Mouse (Mus musculus): ENCODE measurements at regions not wholly inside any gene's neighbourhood (a gene's known extent, or its start where the extent isn't known, plus 50 kb on each side); places are given as distances from the start of the nearest gene placed in this dataset.
A peak's percentile ranks its signal among the peaks of the same experiment; 100 is the strongest.
"Not testable (repeated sequence)": the region's sequence is repeated elsewhere in the genome, so short reads cannot be mapped to it uniquely, and the experiment has no call there.

DNA sequence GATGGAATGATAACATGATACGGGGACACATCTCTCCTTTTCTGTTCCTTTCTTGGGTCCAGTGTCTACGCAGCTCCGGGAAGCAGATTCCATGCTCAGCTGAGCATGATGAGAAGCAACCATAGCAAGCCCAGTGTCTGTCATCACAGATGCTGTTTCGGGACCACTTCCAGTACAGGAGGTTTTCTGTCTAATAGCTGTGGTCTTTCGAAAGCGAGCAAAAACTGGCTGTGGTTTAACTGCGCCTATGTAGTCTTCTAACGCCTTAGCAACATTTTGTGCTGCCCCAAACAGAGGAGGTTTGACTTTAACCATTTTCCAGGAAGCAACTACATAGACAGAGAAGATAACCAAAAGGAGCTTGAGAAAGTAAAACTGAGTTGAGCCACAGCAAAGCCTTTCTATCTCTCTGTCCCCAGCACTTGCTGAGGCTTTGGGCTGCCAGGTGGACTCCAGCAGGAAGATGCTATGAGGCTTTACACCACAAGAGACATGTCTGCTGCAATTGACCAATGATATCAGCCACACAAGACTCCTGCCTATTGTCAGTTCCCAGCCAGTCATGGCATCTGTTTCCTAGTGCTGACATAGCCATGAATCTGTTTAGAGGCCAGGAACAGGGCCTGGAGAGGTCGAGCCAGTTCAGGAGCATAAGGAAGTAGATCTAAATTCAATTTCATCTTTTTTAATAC, 95.1 kb downstream of the Stard3nl start:
- 57% methylated on average over 9 of the region's 9 CpGs for whole genome bisulfite sequencing (ENCODE audit: insufficient replicate concordance)
- not testable (repeated sequence) for H3K4me2 ChIP-seq (ENCODE audit: low read depth, low read length); H3K36me3 ChIP-seq (ENCODE audit: control insufficient read depth, insufficient read depth); H3K9ac ChIP-seq (ENCODE audit: low read depth, low read length); H3K4me3 ChIP-seq (ENCODE audit: low read depth, low read length); H3K27ac ChIP-seq (ENCODE audit: low read length); H3K9me3 ChIP-seq (replicated peaks; ENCODE audit: control insufficient read depth, low read length); H3K4me1 ChIP-seq (ENCODE audit: control insufficient read depth, low read depth, low read length); H3K27me3 ChIP-seq (ENCODE audit: control insufficient read depth, insufficient read depth, low read depth, low read length); ATAC-seq (ENCODE audit: low read depth)

DNA sequence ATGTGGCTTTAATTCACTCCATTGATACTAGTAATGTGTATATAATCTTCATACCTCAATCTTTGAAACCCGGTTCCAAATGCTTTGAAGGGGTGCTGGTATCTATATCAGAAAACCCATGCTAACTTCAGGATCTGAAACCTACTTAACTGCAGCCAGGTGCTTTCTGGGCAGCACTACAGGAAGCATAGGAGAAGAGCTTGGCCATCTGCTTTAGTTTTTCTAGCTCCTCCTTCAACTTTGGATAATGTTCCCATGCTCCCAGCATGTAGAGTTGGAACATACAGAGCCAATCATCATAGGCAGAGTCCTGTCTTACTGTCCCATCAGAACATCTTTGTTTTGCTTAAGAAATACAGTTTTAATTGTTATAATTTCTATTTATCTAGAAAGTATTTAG, 99.3 kb downstream of the Stard3nl start:
- H3K36me3 ChIP-seq (ENCODE audit: control insufficient read depth, insufficient read depth), result no peaks in the 10 kb centered on the region
- no peaks in the 10 kb centered on the region for H3K27me3 ChIP-seq (ENCODE audit: control insufficient read depth, insufficient read depth, low read depth, low read length)
- no peak overlapping the region for H3K9ac ChIP-seq (ENCODE audit: low read depth, low read length)
- no peak overlapping the region for H3K4me3 ChIP-seq (ENCODE audit: low read depth, low read length)
- H3K4me2 ChIP-seq (ENCODE audit: low read depth, low read length), result no peak overlapping the region
- WGBS (ENCODE audit: insufficient replicate concordance), result 50% methylated on average over 1 of the region's 1 CpGs
- ATAC-seq (ENCODE audit: low read depth), result no peak
- no peaks in the 10 kb centered on the region for H3K9me3 ChIP-seq (replicated peaks; ENCODE audit: control insufficient read depth, low read length)
- H3K27ac ChIP-seq (ENCODE audit: low read length), result no peak overlapping the region
- H3K4me1 ChIP-seq (ENCODE audit: control insufficient read depth, low read depth, low read length), result no peaks in the 10 kb centered on the region

DNA sequence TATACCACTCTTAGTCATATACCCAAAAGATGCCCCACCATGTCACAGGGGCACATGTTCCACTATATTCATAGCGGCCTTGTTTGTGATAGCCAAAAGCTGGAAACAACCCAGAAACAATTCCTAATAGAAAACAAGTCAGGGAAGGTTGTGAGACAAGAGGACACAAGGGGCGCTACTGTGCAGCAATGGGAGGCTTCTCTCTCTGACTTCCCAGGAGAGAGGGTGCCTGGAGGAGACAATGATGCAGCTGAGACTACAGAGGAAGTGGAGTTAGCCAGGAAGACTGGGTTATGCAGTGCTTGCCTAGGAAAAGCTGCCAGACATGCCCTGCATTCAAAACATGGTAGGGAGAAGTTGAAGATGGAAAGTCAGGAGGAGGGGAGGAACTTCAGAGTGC, 102.6 kb downstream of the Stard3nl start:
- Histone ChIP-seq H3K27me3 (ENCODE audit: control insufficient read depth, insufficient read depth, low read depth, low read length) (no peaks in the 10 kb centered on the region), H3K9ac (ENCODE audit: low read depth, low read length) (no peak overlapping the region), H3K4me1 (ENCODE audit: control insufficient read depth, low read depth, low read length) (no peaks in the 10 kb centered on the region), H3K36me3 (ENCODE audit: control insufficient read depth, insufficient read depth) (no peaks in the 10 kb centered on the region), H3K4me3 (ENCODE audit: low read depth, low read length) (no peak overlapping the region), H3K9me3 (replicated peaks; ENCODE audit: control insufficient read depth, low read length) (no peaks in the 10 kb centered on the region), H3K4me2 (ENCODE audit: low read depth, low read length) (no peak overlapping the region), H3K27ac (ENCODE audit: low read length) (no peak overlapping the region)
- no peak for ATAC-seq (ENCODE audit: low read depth)
- 40% methylated on average over 2 of the region's 2 CpGs for WGBS (ENCODE audit: insufficient replicate concordance)

DNA sequence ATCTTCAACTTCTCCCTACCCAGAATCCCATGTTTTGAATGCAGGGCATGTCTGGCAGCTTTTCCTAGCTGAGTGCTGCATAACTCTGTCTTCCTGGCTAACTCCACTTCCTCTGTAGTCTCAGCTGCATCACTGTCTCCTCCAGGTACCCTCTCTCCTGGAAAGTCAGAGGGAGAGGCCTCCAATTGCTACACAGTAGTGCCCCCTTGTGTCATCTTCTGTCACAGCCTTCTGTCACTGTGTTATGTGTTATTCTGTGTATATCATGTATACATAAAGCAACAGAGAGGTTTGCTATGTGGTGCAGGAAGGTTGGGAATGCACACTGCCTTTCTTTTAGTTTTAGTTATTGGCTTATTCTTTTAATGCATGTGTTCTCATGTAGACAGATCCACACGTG, 112.4 kb downstream of the Stard3nl start:
- Histone ChIP-seq H3K27me3 (ENCODE audit: control insufficient read depth, insufficient read depth, low read depth, low read length) (no peaks in the 10 kb centered on the region), H3K9ac (ENCODE audit: low read depth, low read length) (no peak overlapping the region), H3K4me1 (ENCODE audit: control insufficient read depth, low read depth, low read length) (no peaks in the 10 kb centered on the region), H3K27ac (ENCODE audit: low read length) (no peak overlapping the region), H3K36me3 (ENCODE audit: control insufficient read depth, insufficient read depth) (no peaks in the 10 kb centered on the region), H3K4me2 (ENCODE audit: low read depth, low read length) (no peak overlapping the region), H3K9me3 (replicated peaks; ENCODE audit: control insufficient read depth, low read length) (no peaks in the 10 kb centered on the region), H3K4me3 (ENCODE audit: low read depth, low read length) (no peak overlapping the region)
- WGBS (ENCODE audit: insufficient replicate concordance), result 34% methylated on average over 1 of the region's 1 CpGs
- no peak for ATAC-seq (ENCODE audit: low read depth)

DNA sequence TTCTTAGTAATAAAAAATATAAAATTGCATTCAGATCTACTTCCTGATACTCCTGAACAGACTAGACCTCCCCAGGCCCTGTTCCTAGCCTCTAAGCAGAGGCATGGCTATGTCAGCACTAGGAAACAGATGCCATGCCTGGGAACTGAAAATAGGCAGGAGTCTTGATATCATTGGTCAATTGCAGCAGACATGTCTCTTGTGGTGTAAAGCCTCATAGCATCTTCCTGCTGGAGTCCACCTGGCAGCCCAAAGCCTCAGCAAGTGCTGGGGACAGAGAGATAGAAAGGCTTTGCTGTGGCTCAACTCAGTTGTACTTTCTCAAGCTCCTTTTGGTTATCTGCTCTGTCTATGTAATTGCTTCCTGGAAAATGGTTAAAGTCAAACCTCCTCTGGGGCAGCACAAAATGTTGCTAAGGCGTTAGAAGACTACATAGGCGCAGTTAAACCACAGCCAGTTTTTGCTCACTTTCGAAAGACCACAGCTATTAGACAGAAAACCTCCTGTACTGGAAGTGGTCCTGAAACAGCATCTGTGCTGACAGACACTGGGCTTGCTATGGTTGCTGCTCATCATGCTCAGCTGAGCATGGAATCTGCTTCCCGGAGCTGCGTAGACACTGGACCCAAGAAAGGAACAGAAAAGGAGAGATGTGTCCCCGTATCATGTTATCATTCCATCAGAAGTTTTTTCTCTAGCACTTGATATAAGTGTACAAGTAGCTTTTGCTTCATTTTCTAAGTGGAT, 122.9 kb downstream of the Stard3nl start:
- H3K9ac ChIP-seq (ENCODE audit: low read depth, low read length); ATAC-seq (ENCODE audit: low read depth): not testable (repeated sequence)
- WGBS (ENCODE audit: insufficient replicate concordance), result 60% methylated on average over 6 of the region's 6 CpGs

DNA sequence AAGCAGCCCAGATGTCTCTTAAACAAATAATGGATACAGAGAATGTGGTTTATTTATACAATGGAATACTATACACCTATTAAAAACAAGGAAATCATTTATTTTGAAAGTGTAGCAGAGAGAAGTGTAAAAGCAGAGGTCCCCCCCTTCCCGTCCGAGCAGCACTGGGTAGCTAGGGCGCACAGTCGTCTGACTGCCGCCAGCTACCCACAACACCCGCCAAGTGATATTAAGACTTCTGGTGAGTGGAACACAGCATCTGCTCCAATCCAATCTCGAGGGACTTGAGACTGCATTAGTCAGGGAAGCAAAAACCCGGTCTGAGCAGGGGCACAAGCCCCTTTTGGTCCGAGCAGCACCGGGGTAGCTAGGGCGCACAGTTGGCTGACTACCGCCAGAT, 130.6 kb downstream of the Stard3nl start:
- not testable (repeated sequence) for ATAC-seq (ENCODE audit: low read depth); H3K9ac ChIP-seq (ENCODE audit: low read depth, low read length)
- 68% methylated on average over 12 of the region's 12 CpGs for WGBS (ENCODE audit: insufficient replicate concordance)

More for the DNA sequence above, 122.9 kb downstream of the Stard3nl start:
- H3K36me3 ChIP-seq (ENCODE audit: control insufficient read depth, insufficient read depth); H3K9me3 ChIP-seq (replicated peaks; ENCODE audit: control insufficient read depth, low read length); H3K27me3 ChIP-seq (ENCODE audit: control insufficient read depth, insufficient read depth, low read depth, low read length); H3K27ac ChIP-seq (ENCODE audit: low read length); H3K4me1 ChIP-seq (ENCODE audit: control insufficient read depth, low read depth, low read length); H3K4me2 ChIP-seq (ENCODE audit: low read depth, low read length); H3K4me3 ChIP-seq (ENCODE audit: low read depth, low read length): not testable (repeated sequence)

DNA sequence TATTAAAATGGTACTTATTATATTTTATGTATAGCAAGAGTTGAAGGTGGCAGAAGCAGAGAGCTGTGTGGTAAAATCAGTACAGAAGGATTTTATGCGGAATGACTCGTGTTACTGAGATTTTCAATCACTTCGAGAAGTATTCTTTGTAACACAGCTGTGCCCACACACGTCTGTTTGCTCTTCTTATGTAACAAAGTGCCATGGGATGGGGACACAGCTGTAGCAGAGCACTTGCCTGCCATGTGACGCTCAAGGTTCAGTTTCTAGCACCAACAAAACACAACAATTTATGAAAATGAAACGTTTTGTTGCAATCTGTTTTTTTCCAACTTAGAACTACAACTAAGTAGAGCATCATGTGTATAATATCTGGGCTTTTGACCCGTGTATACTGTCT, 149.0 kb downstream of the Stard3nl start:
- ATAC-seq (ENCODE audit: low read depth); H3K36me3 ChIP-seq (ENCODE audit: control insufficient read depth, insufficient read depth); H3K9me3 ChIP-seq (replicated peaks; ENCODE audit: control insufficient read depth, low read length); H3K4me1 ChIP-seq (ENCODE audit: control insufficient read depth, low read depth, low read length); H3K9ac ChIP-seq (ENCODE audit: low read depth, low read length); H3K27ac ChIP-seq (ENCODE audit: low read length); H3K4me3 ChIP-seq (ENCODE audit: low read depth, low read length); H3K4me2 ChIP-seq (ENCODE audit: low read depth, low read length); H3K27me3 ChIP-seq (ENCODE audit: control insufficient read depth, insufficient read depth, low read depth, low read length): not testable (repeated sequence)
- WGBS (ENCODE audit: insufficient replicate concordance), result 54% methylated on average over 6 of the region's 7 CpGs

More for the DNA sequence above, 130.6 kb downstream of the Stard3nl start:
- H3K4me3 ChIP-seq (ENCODE audit: low read depth, low read length); H3K36me3 ChIP-seq (ENCODE audit: control insufficient read depth, insufficient read depth); H3K9me3 ChIP-seq (replicated peaks; ENCODE audit: control insufficient read depth, low read length); H3K27ac ChIP-seq (ENCODE audit: low read length); H3K4me2 ChIP-seq (ENCODE audit: low read depth, low read length); H3K4me1 ChIP-seq (ENCODE audit: control insufficient read depth, low read depth, low read length); H3K27me3 ChIP-seq (ENCODE audit: control insufficient read depth, insufficient read depth, low read depth, low read length): not testable (repeated sequence)

DNA sequence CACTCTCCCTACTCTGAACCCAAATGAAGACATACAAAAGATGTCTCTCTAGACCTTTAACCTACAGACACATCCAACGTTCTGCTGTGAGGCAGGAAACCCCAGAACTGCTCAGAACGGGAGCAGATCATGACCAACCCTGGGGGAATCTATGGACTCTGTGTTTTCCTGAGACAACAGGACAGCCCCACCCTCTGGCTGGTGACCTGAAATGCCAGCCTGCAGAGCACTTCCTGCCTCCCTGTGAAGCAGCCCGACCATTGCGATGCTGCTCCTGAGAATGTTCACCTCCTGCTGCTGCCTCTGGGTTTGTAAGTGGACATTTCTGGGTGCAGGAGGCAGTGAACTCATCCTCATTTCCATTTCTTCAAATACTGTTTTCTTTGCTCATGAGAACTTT, 153.0 kb downstream of the Stard3nl start:
- not testable (repeated sequence) for H3K27ac ChIP-seq (ENCODE audit: low read length); H3K9me3 ChIP-seq (replicated peaks; ENCODE audit: control insufficient read depth, low read length); H3K4me3 ChIP-seq (ENCODE audit: low read depth, low read length); H3K4me2 ChIP-seq (ENCODE audit: low read depth, low read length); H3K4me1 ChIP-seq (ENCODE audit: control insufficient read depth, low read depth, low read length); H3K36me3 ChIP-seq (ENCODE audit: control insufficient read depth, insufficient read depth); H3K9ac ChIP-seq (ENCODE audit: low read depth, low read length); ATAC-seq (ENCODE audit: low read depth); H3K27me3 ChIP-seq (ENCODE audit: control insufficient read depth, insufficient read depth, low read depth, low read length)
- 22% methylated on average over 4 of the region's 4 CpGs for WGBS (ENCODE audit: insufficient replicate concordance)

DNA sequence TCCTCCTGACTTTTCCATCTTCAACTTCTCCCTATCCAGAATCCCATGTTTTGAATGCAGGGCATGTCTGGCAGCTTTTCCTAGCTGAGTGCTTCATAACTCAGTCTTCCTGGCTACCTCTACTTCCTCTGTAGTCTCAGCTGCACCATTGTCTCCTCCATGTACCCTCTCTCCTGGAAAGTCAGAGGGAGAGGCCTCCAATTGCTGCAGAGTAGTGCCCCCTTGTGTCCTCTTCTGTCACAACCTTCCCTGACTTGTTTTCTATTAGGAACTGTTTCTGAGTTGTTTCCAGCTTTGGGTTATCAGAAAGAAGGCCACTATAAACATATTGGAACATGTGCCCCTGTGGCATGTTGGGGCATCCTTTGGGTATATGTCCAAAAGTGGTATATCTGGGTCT, 159.3 kb downstream of the Stard3nl start:
- no peak overlapping the region for H3K4me2 ChIP-seq (ENCODE audit: low read depth, low read length)
- H3K9ac ChIP-seq (ENCODE audit: low read depth, low read length), result no peak overlapping the region
- 0 out of 2 replicates have a peak, but pooled peaks have one; percentile 50 for ATAC-seq (ENCODE audit: low read depth)
- no peaks in the 10 kb centered on the region for H3K36me3 ChIP-seq (ENCODE audit: control insufficient read depth, insufficient read depth)
- H3K9me3 ChIP-seq (replicated peaks; ENCODE audit: control insufficient read depth, low read length), result no peaks in the 10 kb centered on the region
- H3K27me3 ChIP-seq (ENCODE audit: control insufficient read depth, insufficient read depth, low read depth, low read length), result no peaks in the 10 kb centered on the region
- H3K4me1 ChIP-seq (ENCODE audit: control insufficient read depth, low read depth, low read length), result no peaks in the 10 kb centered on the region
- H3K4me3 ChIP-seq (ENCODE audit: low read depth, low read length), result no peak overlapping the region
- H3K27ac ChIP-seq (ENCODE audit: low read length), result no peak overlapping the region
